Mouse (Mus musculus) brain, embryonic 18.5 days (tissue): ENCODE measurements at regions not wholly inside any gene's neighbourhood (a gene's known extent, or its start where the extent isn't known, plus 50 kb on each side); places are given as distances from the start of the nearest gene placed in this dataset.
A peak's percentile ranks its signal among the peaks of the same experiment; 100 is the strongest.

Experiments used
- DNase-seq: peaks from one replicate; pipeline ENCODE4 v3.0.0-alpha.2; 2012; ENCODE audit warnings: low read depth, low spot score

DNA sequence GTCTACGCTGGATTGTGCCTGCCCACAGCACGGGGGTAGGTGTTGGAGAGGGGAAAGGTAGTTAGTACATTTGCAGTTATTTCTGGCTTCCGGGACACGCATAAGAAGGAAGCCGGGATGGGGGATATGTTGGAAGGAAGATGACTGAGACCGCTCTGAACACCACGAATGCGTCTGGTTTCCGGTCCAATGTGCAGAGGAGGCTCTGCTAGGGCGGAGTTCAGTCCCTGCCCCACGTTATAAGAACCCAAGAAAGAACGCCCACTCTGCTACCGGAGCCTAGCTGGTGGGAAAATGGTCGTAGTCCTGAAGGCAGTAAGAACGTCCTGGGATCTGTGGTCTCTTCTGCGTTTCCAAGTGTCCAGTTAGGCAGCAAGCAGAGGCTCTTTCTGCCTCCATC lies 104.1 kb downstream of the Sox9 start:
- no peak for DNase-seq

DNA sequence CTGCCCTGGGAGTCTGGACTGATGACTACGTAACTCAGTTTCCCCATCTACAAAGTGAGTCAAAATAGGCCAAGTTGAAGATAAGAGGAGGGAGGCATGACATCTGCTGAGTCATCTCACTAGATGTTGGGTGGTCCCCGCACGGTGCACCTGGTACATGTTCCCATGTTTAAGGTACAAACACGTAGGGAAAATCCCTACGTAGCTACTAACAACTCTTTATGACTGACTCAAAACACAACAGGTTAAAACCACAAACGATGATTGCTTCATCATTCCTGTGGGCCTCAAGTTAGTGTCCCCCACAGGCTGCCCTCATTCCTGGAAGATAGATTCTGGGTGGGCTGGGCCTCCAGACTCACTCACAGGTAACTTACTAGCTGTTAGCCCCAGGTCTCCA lies 107.7 kb downstream of the Sox9 start:
- DNase-seq, result no peak

DNA sequence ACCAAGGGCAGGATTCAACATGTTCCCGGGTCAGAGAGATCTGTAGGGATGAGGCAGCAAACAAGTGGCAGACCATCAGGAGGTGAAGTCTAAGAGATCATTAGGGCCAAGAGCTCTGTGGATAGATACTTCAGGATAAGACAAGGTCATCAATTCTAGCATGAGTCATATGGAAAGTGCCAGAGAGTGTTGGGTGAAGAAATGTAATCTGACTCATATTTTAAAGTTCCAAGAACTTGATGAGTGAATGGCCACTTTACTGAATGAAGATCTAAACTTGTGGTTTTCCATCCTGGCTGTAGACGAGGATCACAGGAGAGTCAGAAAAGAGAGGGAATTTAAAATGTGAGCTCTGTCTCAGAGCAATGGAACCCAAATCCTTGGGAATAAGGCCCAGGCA lies 115.6 kb downstream of the Sox9 start:
- no peak for DNase-seq

DNA sequence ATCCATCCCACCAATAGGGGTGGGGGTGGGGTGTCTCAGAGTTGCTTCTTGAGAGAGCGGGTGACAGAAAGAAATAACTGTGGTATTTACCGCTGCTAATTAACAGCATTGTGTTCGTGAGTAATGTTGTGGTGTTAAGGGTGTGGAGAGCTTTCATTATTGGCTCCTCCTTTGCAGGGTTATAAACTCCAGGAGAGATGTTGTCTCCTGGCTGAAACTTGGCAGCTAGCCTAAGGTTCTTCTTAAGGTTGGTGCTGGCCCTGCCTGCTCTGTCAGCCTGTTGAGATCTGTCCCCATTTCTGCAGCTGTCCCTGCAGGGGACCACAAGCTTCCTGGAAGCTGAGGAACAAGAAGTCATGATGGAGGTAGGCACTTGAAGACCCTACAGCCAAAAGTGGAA lies 120.6 kb downstream of the Sox9 start:
- no peak for DNase-seq

DNA sequence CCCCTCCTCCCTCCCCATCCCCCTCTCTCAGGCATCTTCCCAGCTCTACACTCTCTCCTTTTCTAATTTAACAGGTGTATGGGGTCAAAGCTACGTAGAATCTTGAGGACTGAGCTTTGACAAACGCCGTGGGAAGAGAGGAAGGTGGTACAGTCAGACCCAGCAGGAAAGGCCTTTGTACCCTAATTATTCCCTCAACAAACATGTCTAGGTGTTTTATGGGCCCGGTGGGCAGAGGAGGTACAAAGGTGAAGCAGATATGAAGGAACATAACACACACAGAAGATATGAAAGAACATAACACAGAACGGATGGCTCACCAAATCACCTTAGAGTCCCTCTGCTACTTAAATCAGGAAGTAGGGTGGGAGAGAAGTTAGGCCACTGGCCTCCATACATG lies 128.3 kb downstream of the Sox9 start:
- DNase-seq, result no peak

DNA sequence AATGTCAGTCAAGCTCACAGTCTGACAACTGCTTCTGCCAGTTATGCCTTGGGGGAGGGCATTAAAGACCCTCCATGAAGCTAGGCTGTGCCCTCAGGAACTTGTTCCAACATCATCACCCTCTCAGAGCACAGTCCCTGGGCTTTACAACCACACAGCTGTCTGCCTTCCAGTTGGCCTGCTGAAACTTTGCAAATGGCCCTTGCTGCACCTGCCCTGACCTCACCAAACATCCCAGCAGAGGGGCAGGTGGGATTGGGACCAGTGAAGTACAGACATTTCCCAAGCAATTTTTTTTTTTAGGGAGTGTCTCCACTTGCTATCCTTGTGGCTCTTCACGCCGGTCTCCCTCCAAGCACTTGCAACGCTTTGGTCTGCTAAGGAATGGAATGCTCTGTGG lies 130.9 kb downstream of the Sox9 start:
- DNase-seq, result no peak

DNA sequence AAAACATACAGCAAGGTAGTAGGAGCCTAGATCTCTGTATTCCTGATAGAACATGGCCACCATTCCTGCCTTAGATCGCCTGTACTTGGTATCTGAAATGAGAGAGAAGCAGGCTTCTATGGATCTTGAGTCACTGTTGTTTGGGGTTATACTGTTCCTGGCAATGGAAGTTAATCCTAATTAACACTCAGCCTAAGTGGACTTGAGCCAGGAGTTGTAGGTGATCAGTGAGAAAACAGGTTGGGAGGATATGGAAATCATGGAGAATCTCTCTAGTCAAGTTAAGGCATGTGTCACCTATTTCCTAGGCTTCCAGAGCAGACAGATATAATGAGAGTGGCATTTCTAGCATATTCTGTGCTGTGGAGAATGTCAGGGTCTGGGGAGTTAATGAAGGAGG lies 134.9 kb downstream of the Sox9 start:
- no peak for DNase-seq

DNA sequence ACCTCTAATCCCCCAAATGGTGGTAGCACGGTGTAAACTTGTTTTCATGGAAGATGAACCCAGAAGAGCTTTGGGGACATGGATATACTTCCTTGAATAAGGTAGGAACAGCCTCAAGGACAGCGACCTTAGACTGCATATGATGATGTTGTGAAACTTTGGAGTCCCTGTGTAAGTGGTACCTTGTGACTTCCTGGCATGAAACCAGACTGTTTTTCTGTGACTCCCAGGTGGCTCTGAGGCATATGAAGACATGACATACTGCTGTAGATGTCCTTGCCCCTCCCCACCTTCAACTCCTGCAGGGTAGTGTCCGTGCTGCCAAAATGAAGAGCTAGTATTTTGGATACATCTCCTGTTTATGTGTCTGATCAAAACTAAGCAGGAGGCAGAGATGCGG lies 138.1 kb downstream of the Sox9 start:
- DNase-seq, result no peak

DNA sequence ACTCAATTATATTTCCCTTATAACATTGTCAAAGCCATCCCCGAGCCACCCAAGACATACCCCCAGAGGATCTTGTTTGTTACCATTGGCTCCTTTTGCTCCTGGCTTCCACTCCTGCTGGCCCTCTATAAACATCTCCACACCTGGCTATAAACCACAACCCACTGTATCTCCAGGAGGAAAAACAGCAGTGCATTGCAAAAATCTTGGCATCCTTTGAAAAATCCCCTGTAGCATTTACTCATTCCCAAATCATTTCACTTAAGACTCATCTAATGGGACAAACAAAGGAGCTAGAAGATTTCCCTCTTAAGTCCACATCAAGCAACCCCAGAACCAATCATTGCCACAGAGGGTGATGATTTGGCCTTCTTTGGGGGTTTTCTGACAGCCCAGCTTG lies 142.6 kb downstream of the Sox9 start:
- DNase-seq, result no peak

DNA sequence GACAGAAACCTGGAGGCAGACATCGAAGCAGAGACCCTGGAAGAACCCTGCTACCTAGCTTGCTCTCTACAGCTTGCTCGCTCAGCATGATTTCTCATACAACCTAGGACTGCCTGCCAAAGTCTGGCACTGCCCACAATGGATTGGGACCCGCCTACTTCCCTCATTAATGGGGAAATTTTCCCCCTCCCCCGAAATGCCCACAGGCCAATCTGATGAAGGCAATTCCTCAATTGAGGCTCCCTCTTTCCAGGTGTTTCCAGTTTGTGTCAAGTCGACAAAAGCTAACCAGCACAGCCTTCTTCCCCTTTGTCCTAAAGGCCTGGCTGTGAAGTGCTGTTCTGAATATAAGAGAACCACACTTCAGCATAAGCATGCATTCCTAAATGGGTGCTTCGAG lies 143.1 kb downstream of the Sox9 start:
- no peak for DNase-seq

DNA sequence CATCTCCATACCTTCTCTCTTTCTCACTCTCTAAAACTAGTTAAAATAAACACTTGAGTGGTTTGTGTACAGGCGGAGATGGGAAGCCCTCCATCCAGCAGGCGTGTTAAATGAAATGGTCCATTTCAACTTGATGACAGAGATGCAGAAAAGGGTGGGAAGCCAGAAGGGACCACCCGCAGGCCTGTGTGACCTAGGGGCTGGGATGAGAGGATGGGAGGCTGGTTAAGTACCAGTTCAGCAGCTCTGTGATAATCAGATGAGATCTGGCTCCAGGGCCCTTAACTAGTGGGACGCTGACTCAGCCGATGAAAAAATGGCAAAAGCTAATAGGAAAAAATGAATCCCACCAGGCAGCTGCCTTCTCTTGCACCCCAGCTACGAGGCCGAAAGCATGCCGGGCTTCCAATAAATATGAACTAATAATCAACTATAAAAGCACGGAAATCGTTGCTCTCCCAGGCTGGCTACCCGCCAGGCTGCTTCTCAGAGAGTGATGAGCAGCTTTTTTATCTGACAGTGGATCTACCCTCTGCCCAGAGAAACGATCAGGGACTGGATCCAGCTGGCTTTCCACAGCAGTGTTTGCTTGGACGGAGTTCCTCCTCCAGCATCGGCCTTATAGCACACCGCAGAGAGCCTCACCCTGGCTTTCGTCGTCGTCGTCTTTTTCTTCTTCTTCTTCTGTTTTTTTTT lies 144.5 kb downstream of the Sox9 start:
- DNase-seq, result peak; percentile 10

DNA sequence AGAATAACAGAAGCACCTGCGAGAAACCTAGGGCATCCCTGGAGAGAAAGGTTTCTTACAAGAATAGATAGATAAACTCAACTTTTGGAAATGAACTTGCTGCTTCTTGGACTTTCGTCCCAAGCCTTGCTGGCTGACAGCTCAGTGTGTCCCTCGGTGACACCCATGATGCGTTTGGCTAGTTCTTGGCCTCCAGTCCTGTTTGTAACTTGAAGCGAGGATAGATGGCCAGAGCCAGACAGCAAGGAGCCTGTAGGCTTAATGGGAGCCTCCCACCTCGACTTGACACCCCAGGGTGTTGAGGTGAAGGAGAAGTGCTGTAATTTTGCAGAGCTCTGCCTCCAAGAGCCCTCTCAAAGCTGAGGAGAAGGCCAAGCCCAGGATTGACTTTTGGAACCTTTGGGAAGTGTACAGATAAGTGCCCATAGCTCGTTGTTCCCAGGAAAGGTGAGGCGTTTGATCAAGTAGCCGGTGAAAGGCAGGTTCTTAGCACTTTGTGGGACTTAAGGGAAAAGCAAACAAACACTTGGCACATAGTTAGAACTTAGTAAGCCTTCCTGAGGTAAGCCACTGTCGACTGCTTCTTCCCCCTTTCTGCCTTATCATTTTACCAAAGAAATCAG lies 148.3 kb downstream of the Sox9 start:
- DNase-seq, result no peak

DNA sequence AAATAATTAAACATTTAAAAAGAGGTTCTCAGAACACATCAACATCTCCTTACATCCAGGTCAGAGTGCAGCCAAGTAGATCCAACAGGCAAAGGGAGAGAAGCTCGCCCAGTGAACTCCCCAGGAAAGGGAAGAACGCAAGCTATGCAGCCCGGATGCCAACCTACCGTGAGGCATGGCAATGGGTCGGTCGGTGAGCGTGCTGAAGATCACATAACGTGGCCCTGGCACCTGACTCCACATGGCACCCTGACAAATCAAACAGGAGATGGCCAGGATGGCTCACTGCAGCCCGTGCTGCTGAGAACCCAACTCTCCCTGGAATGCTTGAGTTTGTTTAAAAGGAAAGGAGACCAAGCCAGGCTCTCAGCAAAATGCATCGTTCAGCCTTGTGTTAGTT lies 156.0 kb downstream of the Sox9 start:
- no peak for DNase-seq

DNA sequence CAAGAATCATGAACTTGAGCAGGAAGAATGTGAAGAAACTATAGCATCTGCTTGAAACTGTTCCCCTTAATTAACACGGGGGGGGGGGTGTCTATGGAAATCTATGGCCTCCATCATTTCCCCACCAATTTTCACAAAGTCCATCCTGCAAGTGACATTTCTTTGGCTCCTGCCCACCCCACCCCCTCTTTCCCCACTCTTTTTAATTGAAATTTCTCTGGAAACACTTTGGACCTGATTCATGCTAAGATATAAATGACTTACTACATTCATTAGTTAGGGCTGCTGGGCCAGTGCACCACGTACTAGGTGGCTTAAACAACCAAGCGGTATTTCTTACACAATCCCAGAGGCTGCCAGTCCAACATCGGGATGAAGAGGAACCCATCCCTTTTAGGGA lies 169.4 kb downstream of the Sox9 start:
- no peak for DNase-seq

DNA sequence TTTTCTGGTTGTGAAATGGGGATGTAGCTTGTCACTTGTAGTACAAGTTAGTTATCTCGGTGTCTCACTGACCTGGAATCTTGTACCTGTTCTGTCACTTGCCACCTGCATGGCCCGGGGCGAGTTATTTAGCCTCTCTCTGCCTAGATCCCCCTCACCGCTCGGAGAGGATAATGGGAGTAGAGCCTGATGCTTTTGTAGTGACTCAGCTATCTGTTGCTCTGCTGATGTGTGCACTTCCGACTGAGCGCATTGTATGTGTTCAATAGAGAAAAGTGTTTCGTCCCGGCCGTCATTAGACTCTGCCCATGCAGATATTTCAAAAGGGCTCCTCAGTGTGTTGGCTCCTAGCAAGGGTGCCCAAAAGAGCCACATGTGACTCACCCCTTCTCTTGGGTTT lies 170.3 kb downstream of the Sox9 start:
- DNase-seq, result no peak

DNA sequence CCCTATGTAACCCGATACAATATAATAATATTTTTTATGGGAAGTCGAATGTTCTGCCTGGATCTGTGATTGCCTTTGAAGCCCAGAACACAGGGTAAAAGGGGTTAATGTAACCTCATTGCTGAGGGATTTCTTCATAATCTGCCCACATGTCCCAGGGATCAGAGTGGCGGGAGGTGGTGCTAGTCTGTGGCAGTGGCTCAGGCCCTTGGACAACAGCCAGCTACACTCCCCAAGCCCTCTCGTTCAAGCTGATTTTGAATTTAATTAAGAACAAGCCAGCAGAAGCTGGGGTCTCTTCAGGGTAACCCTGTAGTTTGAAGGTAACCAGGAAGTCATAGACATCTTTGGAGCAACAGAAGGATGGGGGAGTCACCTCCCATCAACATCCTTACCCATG lies 171.5 kb downstream of the Sox9 start:
- DNase-seq, result no peak

DNA sequence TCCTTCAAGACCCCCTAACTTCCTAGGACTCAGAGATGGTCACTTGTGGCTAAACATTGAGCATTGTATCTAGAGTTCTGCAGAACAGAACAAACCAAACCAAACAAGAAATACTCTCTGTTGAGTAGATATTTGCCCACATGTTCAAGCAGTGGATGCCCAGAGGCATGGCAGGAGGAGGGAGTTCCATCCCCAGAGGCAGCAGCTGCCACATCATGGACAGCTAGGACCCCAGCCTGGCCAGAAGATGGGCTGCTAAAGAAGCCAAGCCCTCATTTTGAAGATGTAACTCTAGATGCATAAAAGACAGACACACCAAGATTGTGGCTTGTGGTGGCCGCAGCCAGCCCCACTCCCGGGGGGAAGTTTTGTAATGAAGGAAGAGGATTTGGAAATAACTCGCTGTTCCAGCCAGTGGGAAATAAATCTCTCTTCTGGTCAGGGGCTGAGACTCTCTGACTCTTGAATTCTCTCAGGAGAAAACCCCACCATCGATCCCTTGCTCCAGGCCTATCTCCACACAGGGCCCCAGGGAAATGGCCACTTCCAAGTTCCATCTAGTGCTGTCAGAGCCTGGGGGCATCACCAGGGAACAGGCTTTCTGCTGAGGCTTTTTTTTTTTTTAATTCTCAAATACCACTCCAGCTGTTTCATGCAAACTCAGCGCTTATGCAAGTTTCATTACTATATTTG lies 174.9 kb downstream of the Sox9 start:
- no peak for DNase-seq

DNA sequence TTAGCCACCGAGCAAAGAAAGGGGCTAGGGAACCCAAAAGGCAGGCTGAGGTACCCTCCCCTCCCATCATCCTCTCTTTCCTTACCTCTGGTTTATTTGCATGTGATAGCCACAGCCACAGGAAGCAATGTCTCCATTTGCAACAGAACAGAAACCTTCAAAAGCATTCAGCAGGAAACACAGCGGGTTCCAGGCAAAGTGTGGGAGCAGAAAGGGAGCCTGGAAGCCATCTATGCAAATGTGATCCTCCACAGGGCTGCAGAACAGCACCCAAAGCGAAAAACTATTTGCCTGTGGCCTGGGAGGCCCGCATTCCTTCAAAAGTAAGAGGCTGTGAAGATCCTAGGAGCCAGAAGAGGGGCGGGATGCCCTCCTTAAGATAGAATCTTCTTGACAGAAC lies 177.6 kb downstream of the Sox9 start:
- no peak for DNase-seq

DNA sequence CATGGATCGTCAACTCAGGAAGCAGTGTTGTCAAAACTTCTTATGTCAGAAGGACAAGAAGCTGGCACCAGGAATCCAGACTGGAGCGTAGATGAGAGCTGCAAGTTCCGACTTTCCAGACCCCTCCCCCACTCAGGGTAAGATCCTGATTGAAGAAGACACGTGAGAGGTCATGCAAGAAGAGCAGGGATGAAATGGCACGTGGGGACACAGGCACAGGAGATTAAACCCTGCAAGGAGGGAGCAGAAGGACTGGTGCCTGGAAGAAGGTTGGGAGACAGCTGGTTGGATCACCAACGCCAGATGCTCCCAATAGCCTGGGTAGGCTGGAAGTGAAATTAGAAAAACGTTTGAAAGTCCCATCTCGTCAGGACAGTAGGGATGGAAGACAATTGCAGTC lies 191.3 kb downstream of the Sox9 start:
- DNase-seq, result no peak

DNA sequence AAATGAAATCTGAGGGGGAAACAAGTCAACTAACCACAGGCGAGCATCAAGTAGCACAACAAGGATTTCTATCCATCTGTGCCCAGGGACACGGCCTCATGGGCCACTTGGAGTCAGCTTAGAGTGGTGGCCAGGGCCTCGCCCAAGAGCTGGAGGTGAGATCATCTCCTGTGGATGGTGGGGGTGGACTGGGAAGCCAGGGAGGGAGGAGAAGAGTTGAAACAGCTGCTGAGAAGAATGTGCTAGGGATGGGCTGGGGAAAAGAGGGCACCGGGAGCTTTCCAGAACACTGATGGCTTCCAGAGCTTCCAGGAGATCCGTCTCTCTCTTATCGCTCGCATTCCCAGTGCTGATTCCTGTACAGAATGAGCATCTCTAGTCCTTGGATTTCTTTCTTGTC lies 192.9 kb downstream of the Sox9 start:
- no peak for DNase-seq

DNA sequence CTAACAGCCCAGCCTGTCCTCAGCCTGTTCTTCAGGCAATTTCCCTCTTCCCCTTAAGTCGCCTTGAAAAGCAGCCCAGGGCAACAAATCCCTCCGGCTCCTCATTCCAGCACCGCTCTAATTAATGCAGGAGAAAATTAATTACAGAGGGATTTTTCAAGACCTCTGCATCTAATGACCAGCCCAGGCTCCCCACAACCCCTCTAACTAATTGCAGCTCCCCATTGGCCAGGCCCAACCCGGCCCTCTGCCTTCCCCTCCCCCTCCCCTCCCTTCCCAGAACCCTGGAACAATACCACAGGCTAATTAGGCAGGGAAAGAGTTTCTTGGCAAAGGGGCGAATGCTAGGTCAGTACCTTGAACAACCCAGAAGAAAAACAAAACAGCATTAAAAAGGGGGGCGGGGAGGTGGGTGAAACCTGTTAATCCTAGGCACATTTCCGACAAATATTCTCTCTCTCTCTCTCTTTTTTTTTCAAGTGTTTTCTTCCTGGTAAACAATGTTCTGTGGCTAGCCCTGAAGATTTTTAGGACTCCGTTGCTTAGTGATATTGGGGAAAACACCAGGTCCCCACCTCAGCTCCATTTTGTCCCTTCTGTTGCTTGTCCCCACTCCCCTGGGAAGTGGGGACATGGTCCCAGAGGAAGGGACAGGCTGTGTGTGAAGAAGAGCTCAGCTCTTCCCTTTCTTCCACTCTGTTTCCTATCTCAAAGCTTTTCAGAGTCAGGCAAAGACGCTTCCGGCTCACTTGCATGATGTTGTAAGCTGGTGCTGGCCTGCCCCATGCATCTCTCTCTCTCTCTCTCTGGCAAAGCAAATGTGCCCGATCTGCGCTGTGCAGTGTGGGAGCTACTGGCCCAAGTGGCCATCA lies 195.1 kb downstream of the Sox9 start:
- DNase-seq, result peak; percentile 58

DNA sequence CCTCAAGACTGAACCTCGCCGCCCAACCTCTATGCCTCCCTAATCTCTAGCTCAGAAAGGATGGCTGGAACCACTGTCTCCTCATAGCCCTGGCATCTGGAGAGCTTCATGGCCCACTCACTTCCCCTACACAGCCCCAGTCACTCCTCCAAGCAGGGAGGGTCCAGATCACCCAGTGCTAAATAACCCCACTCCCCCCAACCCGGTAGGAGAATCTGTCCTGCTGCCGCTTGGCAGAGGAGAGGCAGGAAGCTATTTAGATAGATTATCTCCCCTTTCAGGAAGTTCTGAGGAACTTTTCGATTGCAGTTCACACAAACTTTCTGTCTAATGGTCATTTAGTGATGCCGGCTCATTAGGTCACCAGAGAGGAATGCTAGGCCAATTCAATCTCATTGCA lies 196.9 kb downstream of the Sox9 start:
- no peak for DNase-seq
